Mouse (Mus musculus): ENCODE measurements around the gene Tenm2.

GRCm38 (mm10) chr11:36384696-36385095 lies 851.1 kb downstream of the Tenm2 start:
- TF ChIP-seq POLR2A (IDR thresholded peaks at IDR 0.05; ENCODE audit: insufficient read depth, low read depth, low read length) = no peak
- no peak for TF ChIP-seq EP300 (IDR thresholded peaks at IDR 0.05; ENCODE audit: insufficient read depth, low read depth, low read length)
- no peak for TF ChIP-seq CTCF (IDR thresholded peaks at IDR 0.05)
